Mouse (Mus musculus) ES-Bruce4 (cell line): ENCODE measurements at regions not wholly inside any gene's neighbourhood (a gene's known extent, or its start where the extent isn't known, plus 50 kb on each side); places are given as distances from the start of the nearest gene placed in this dataset.

Experiments
- H3K27ac ChIP-seq: 2 replicates; pipeline ENCODE4 v1.5.1; 2012; ENCODE audit warnings: low read length, inconsistent platforms; ENCODE audit not compliant: insufficient read depth
- H3K27me3 ChIP-seq: 2 replicates; pipeline ENCODE4 v1.6.1; 2012; ENCODE audit warnings: mild to moderate bottlenecking, low read length, inconsistent platforms; ENCODE audit not compliant: control insufficient read depth, poor library complexity, insufficient read depth, severe bottlenecking
- H3K36me3 ChIP-seq: 2 replicates; pipeline ENCODE4 v1.6.1; 2012; ENCODE audit warnings: inconsistent platforms, mild to moderate bottlenecking, low read length, moderate library complexity; ENCODE audit not compliant: control insufficient read depth, poor library complexity, insufficient read depth, severe bottlenecking
- H3K4me1 ChIP-seq: one replicate; pipeline ENCODE4 v1.8.1; 2011; ENCODE audit warnings: low read length; ENCODE audit not compliant: control insufficient read depth, insufficient read depth
- H3K4me3 ChIP-seq: 2 replicates; pipeline ENCODE4 v1.5.1; 2011; ENCODE audit warnings: low read depth, mild to moderate bottlenecking, low read length
- H3K9ac ChIP-seq: 2 replicates; pipeline ENCODE4 v1.6.1; 2012; ENCODE audit warnings: low read depth, mild to moderate bottlenecking, inconsistent platforms; ENCODE audit not compliant: poor library complexity, severe bottlenecking
- H3K9me3 ChIP-seq: replicated peaks from 2 replicates; pipeline ENCODE4 v1.6.1; 2012; ENCODE audit warnings: mild to moderate bottlenecking, low read length, inconsistent platforms; ENCODE audit not compliant: control insufficient read depth, poor library complexity, insufficient read depth, severe bottlenecking
- CTCF ChIP-seq: IDR thresholded peaks from one replicate; pipeline ENCODE4 v1.8.1; 2011; ENCODE audit warnings: low read depth, low read length
- EP300 ChIP-seq: IDR thresholded peaks from 2 replicates; pipeline ENCODE4 v1.6.1; 2011; ENCODE audit warnings: low read depth, low read length; ENCODE audit not compliant: insufficient read depth
- POLR2A ChIP-seq: IDR thresholded peaks from one replicate; pipeline ENCODE4 v1.8.1; 2011; ENCODE audit warnings: low read length; ENCODE audit not compliant: insufficient read depth

DNA sequence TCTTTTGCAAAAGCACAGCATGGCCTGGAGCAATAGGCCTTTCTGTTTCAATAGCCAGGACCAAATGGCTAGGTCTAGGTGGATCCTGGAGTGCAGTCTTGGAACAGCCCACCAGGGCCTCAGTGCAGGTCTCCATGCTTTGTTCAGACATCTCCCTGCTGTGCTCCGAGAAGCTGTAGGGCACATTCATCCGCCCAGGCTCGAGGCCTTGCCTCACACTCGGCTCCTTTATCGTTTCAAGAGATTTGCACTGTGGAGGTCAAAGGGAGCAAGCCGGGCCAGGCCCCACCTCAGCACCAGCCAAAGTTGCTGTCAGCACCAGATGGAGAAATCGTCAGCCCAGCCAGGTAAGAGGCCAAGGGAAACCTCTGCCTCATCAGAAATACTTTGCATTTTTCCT lies 160.3 kb downstream of the Gm10260 start:
- H3K36me3 ChIP-seq = no peaks in the 10 kb centered on the region
- TF ChIP-seq POLR2A = no peak
- TF ChIP-seq CTCF = no peak
- peak; percentile 98 for TF ChIP-seq EP300
- no peak overlapping the region for H3K4me3 ChIP-seq
- H3K9me3 ChIP-seq = no peaks in the 10 kb centered on the region
- H3K27me3 ChIP-seq = no peaks in the 10 kb centered on the region
- peak overlapping the region; percentile 78 for H3K27ac ChIP-seq
- no peaks in the 10 kb centered on the region for H3K4me1 ChIP-seq
- no peak overlapping the region for H3K9ac ChIP-seq

DNA sequence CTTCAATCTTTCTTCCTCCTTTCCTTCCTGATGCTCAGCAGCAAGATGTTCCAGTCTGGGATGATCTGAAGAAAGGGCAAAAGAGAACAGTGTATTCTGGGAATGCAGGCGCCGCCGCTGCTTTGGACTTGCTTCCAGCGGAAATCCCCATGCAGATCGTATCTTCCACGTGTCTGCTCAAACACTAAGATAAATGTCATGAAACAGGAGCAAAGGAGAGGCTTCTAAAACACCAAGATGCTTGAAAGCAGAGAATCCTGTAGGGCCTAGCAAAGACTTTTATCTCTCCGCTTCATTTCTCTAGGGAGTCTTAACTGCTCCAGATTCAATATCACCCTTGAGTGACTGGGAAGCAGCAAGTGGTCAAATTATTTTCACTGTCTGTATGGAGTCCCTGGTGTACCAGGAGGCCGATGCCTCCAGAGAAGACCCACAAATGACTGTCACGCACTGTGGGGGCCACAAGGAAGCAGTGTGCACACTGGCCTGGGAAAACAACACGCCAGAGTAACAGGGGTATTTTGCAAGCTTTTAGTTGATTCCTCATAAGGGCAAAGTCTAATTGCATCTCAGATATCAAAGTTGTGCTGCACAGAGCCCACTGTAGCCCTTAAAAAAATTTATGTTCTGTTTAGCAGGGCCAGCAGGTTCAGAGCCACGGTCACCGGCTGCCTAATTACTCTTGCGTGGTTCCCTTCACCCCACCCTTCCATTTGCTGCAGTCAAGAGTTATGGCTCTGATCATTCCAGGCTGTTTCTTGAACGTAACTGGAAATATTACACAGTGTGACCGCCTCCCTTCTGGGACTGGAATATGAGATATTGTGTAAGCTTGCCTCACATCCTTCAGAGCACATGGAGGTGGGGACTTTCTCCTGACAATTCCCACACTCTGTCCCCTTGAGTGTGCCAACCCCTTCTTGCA lies 161.7 kb downstream of the Gm10260 start:
- Histone ChIP-seq H3K4me1 (no peaks in the 10 kb centered on the region), H3K27ac (no peak overlapping the region)
- no peak for TF ChIP-seq CTCF

DNA sequence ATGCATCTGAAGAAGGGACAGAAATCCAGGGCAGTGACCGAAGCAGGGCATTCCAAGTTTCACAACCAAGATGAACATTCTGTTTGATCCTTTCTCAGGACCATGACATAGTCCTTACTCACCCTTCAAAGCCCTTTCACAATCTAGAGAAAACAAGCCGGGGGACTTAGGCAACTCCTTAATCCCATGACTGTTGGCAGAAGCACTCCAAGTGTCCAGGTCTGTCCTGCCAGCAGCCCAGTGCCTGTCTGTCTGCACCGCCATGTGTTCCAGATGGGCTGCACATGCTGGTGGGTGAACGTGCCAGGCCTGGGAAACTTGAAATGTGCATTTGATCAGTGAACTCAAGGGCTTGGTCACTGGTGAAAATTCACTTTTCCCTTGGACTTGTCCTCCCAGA lies 165.6 kb downstream of the Gm10260 start:
- H3K27ac ChIP-seq = no peak overlapping the region
- H3K36me3 ChIP-seq = no peaks in the 10 kb centered on the region
- no peaks in the 10 kb centered on the region for H3K27me3 ChIP-seq
- peaks cover 1% of the 10 kb centered on the region for H3K4me1 ChIP-seq
- no peak overlapping the region for H3K4me3 ChIP-seq
- H3K9ac ChIP-seq = no peak overlapping the region
- no peak for TF ChIP-seq EP300
- TF ChIP-seq POLR2A = no peak
- no peak for TF ChIP-seq CTCF
- no peaks in the 10 kb centered on the region for H3K9me3 ChIP-seq

More for the DNA sequence above, 161.7 kb downstream of the Gm10260 start:
- Histone ChIP-seq H3K9ac (no peak overlapping the region), H3K27me3 (no peaks in the 10 kb centered on the region), H3K9me3 (no peaks in the 10 kb centered on the region), H3K4me3 (no peak overlapping the region), H3K36me3 (no peaks in the 10 kb centered on the region)

- peaks cover 6% of the 10 kb centered on the region for H3K4me1 ChIP-seq
- H3K36me3 ChIP-seq = no peaks in the 10 kb centered on the region
- no peaks in the 10 kb centered on the region for H3K27me3 ChIP-seq
- peak overlapping the region; percentile 77 for H3K27ac ChIP-seq
- H3K9ac ChIP-seq = peak overlapping the region; percentile 57; the same call in 1 of the 2 replicates
- no peak overlapping the region for H3K4me3 ChIP-seq
- TF ChIP-seq CTCF = no peak
- TF ChIP-seq EP300 = peak; percentile 95
- no peak for TF ChIP-seq POLR2A
- H3K9me3 ChIP-seq = peaks cover 4% of the 10 kb centered on the region; the same call in 1 of the 2 replicates
Measured at GRCm38 (mm10) chr13:97589626-97590025, 170.8 kb downstream of the Gm10260 start.

GRCm38 (mm10) chr13:97588085-97588484 lies 172.3 kb downstream of the Gm10260 start:
- H3K36me3 ChIP-seq = no peaks in the 10 kb centered on the region
- peaks cover 7% of the 10 kb centered on the region for H3K4me1 ChIP-seq
- no peak overlapping the region for H3K9ac ChIP-seq
- no peaks in the 10 kb centered on the region for H3K27me3 ChIP-seq
- TF ChIP-seq POLR2A (no peak), CTCF (no peak), EP300 (peak; percentile 64)
- no peak overlapping the region for H3K4me3 ChIP-seq
- H3K27ac ChIP-seq = peak overlapping the region; percentile 95
- peaks cover 6% of the 10 kb centered on the region; the same call in 1 of the 2 replicates for H3K9me3 ChIP-seq

DNA sequence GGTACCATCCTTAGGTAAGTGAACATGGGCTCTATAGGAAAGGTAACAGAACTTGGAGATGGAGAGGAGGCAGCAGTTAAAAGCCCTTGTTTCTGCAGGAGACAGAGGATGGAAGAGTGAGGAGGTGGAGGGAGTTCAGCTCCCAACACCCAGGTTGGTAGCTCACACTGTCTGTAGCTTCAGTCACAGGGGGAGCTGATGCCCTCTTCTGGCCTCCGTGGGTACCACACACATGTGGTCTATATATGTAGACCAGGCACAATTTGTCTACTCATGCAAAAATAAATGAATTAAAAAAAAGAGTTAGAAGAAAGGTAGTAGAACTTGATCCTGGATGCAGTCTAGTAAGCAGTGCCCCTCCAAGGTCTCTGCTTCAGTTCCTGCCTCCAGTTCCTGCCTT lies 173.3 kb downstream of the Gm10260 start:
- Histone ChIP-seq H3K4me3 (no peak overlapping the region), H3K9ac (no peak overlapping the region), H3K4me1 (peaks cover 7% of the 10 kb centered on the region), H3K36me3 (no peaks in the 10 kb centered on the region), H3K9me3 (peaks cover 6% of the 10 kb centered on the region; the same call in 1 of the 2 replicates), H3K27me3 (no peaks in the 10 kb centered on the region), H3K27ac (peak overlapping the region; percentile 93)
- TF ChIP-seq CTCF (peak; percentile 63), EP300 (no peak), POLR2A (no peak)
